Comparison of ENCODE assay signal across 11 mouse cellular contexts in genomic region chr13:8203477-8203813, GRCm38 (mm10). TPM values are rescaled to one million over a fixed set of nuclear protein-coding genes. Genes with fewer than 3 reads are reported as not detected.
DNase-seq lines count a peak whose midpoint lies in the region; ATAC-seq and TF ChIP-seq lines count a peak whose summit lies in the region.
"Had no signal": no experiment of that assay in that cellular context is flagged by ENCODE, and none has a peak within 500 bp of the region (broad histone marks: within the 10 kb centered on the region; RNA-seq: fewer than 3 reads in every experiment).

No protein-coding gene starts in this region.

- no peak overlapping the region for H3K9ac ChIP-seq in heart, embryonic 15.5 days
- H3K9ac ChIP-seq in heart, adult 2 months (ENCODE audit: low read depth, low read length): no peak overlapping the region
- H3K9ac ChIP-seq in forebrain, embryonic 16.5 days (replicated peaks; ENCODE audit: low read depth, low read length): peak overlapping the region; percentile 57
- H3K9ac ChIP-seq in midbrain, embryonic 13.5 days (replicated peaks): peak overlapping the region; percentile 69

- TF ChIP-seq POLR2A in heart, adult 2 months (IDR thresholded peaks at IDR 0.05; ENCODE audit: insufficient read depth, low read depth, low read length): no peak

- H3K36me3 ChIP-seq in heart, embryonic 15.5 days: no peaks in the 10 kb centered on the region
- no peaks in the 10 kb centered on the region for H3K36me3 ChIP-seq in heart, adult 2 months (ENCODE audit: control insufficient read depth, insufficient read depth, low read length)
- H3K36me3 ChIP-seq in forebrain, embryonic 16.5 days (ENCODE audit: control insufficient read depth, insufficient read depth): no peaks in the 10 kb centered on the region
- H3K36me3 ChIP-seq in midbrain, embryonic 13.5 days: no peaks in the 10 kb centered on the region

- peak overlapping the region; percentile 27 for H3K4me3 ChIP-seq in heart, embryonic 15.5 days
- H3K4me3 ChIP-seq in heart, adult 2 months: no peak overlapping the region
- H3K4me3 ChIP-seq in forebrain, embryonic 16.5 days (replicated peaks; ENCODE audit: low read length): peak overlapping the region; percentile 45
- H3K4me3 ChIP-seq in midbrain, embryonic 13.5 days (replicated peaks): peak overlapping the region; percentile 53
- H3K4me3 ChIP-seq: erythroblast, embryonic 14.5 days had no signal

- H3K27ac ChIP-seq in heart, embryonic 15.5 days: no peak overlapping the region
- H3K27ac ChIP-seq in heart, adult 2 months: no peak overlapping the region
- 0 out of 2 replicates have a peak overlapping the region, but pooled peaks have one; percentile 24 for H3K27ac ChIP-seq in forebrain, embryonic 16.5 days (ENCODE audit: low read length)
- H3K27ac ChIP-seq in midbrain, embryonic 13.5 days: peak overlapping the region; percentile 14; the same call in 1 of the 2 replicates

- peak overlapping the region; percentile 56 for H3K4me2 ChIP-seq in heart, embryonic 15.5 days
- peak overlapping the region; percentile 76 for H3K4me2 ChIP-seq in forebrain, embryonic 16.5 days (ENCODE audit: low read length)
- peak overlapping the region; percentile 78 for H3K4me2 ChIP-seq in midbrain, embryonic 13.5 days (replicated peaks)

- intact Hi-C loops in heart, adult 2 months (cut with DNase I): no loop called here

- H3K9me3 ChIP-seq in heart, embryonic 15.5 days (replicated peaks): no peaks in the 10 kb centered on the region
- no peaks in the 10 kb centered on the region for H3K9me3 ChIP-seq in forebrain, embryonic 16.5 days (ENCODE audit: control insufficient read depth, low read length)
- no peaks in the 10 kb centered on the region for H3K9me3 ChIP-seq in midbrain, embryonic 13.5 days

- 0 out of 2 replicates have a peak, but pooled peaks cover 7% of the 10 kb centered on the region for H3K4me1 ChIP-seq in heart, embryonic 15.5 days (replicated peaks)
- no peaks in the 10 kb centered on the region for H3K4me1 ChIP-seq in heart, adult 2 months (ENCODE audit: control insufficient read depth, insufficient read depth, low read length)
- peaks cover 22% of the 10 kb centered on the region for H3K4me1 ChIP-seq in forebrain, embryonic 16.5 days (replicated peaks; ENCODE audit: control insufficient read depth, insufficient read depth, low read length)
- peaks cover 9% of the 10 kb centered on the region for H3K4me1 ChIP-seq in midbrain, embryonic 13.5 days (replicated peaks)

- no peak for ATAC-seq in heart, embryonic 15.5 days (replicated peaks; ENCODE audit: insufficient number of reproducible peaks, insufficient read depth, low FRiP score, low read depth)
- peak; percentile 49 for ATAC-seq in forebrain, embryonic 16.5 days
- peak; percentile 26 for ATAC-seq in midbrain, embryonic 13.5 days

- no peak for TF ChIP-seq CTCF in heart, adult 2 months (IDR thresholded peaks at IDR 0.05)

- peaks cover 39% of the 10 kb centered on the region for H3K27me3 ChIP-seq in heart, embryonic 15.5 days
- no peaks in the 10 kb centered on the region for H3K27me3 ChIP-seq in heart, adult 2 months (ENCODE audit: control insufficient read depth, insufficient read depth, low read length)
- no peaks in the 10 kb centered on the region for H3K27me3 ChIP-seq in forebrain, embryonic 16.5 days (replicated peaks; ENCODE audit: control insufficient read depth, insufficient read depth, low read length)
- H3K27me3 ChIP-seq in midbrain, embryonic 13.5 days: 0 out of 2 replicates have a peak, but pooled peaks cover 4% of the 10 kb centered on the region

- DNase-seq in heart, adult 2 months: no peak
- peak; percentile 63 to 66 for DNase-seq in cerebellum, postnatal 14 days
- DNase-seq in thymus, adult 18-20 months: no peak
- no peak for DNase-seq in T-cell, adult 2 months (ENCODE audit: low spot score)
- DNase-seq in kidney, postnatal 25 days: no peak
- DNase-seq: lung, postnatal 14 days had no signal

- WGBS in heart, embryonic 15.5 days: 7% methylated on average over 4 of the region's 4 CpGs
- 9% methylated on average over 4 of the region's 4 CpGs for WGBS in heart, adult 2 months
- 0% methylated on average over 4 of the region's 4 CpGs for WGBS in forebrain, embryonic 16.5 days
- WGBS in midbrain, embryonic 13.5 days: 2% methylated on average over 4 of the region's 4 CpGs

- no peaks in the 10 kb centered on the region for H3K79me2 ChIP-seq in heart, adult 2 months (replicated peaks; ENCODE audit: control insufficient read depth, insufficient read depth, low read length)

- no peak for TF ChIP-seq EP300 in heart, adult 2 months (IDR thresholded peaks at IDR 0.05; ENCODE audit: insufficient read depth, low read depth, low read length)

RNA-seq across cellular contexts. Expression of gene Adarb2, which starts 0.8 kb away (rescaled TPM):
- 0.09 and 0.10 TPM in 2 replicates for polyA plus RNA-seq in heart, embryonic 15.5 days (2015; fragmentation: Nextera tagmentation; extraction: Ambion mirVana)
- not detected for total RNA-seq in heart, adult 2 months (2021)
- not detected in 2 replicates for polyA plus RNA-seq in heart, adult 2 months (2012; rRNA removed)
- polyA plus RNA-seq in forebrain, embryonic 16.5 days (2015; fragmentation: Nextera tagmentation; extraction: Ambion mirVana): 16.5 and 30.0 TPM in 2 replicates
- polyA plus RNA-seq in midbrain, embryonic 13.5 days (2015; fragmentation: Nextera tagmentation; extraction: Ambion mirVana): 25.0 and 26.9 TPM in 2 replicates
- polyA plus RNA-seq: erythroblast, embryonic 14.5 days; testis, adult 2 months had no signal

Comparison
In these comparisons a context has a peak if more than half of its experiments do, and no peak if none do; other contexts are left out.
1. H3K27ac ChIP-seq: peak in forebrain, embryonic 16.5 days (single experiment) and midbrain, embryonic 13.5 days (single experiment); none in heart, embryonic 15.5 days (single experiment) and heart, adult 2 months (single experiment).
2. H3K9ac ChIP-seq: peak in forebrain, embryonic 16.5 days (single experiment) and midbrain, embryonic 13.5 days (single experiment); none in heart, embryonic 15.5 days (single experiment) and heart, adult 2 months (single experiment).
3. DNase-seq: peak in cerebellum, postnatal 14 days (2 of 2); none in heart, adult 2 months (0 of 2), thymus, adult 18-20 months (0 of 2), T-cell, adult 2 months (single experiment) and kidney, postnatal 25 days (0 of 2).
4. RNA of gene Adarb2, which starts 0.8 kb away (polyA plus RNA-seq): 16.5 to 30.0 TPM in forebrain, embryonic 16.5 days and 25.0 to 26.9 TPM in midbrain, embryonic 13.5 days; 0.09 to 0.10 TPM in heart, embryonic 15.5 days and not detected in heart, adult 2 months; every median in the first group is over 10 times any median in the second.
5. Peak in every context shown above with its lines, with median percentiles within 50 percentile points of each other: H3K4me2 ChIP-seq.